Mouse (Mus musculus) kidney, adult 18-20 months (tissue): ENCODE data around the gene Aurkaip1.

ENCODE experiments used
- DNase-seq: peaks from one replicate; pipeline ENCODE4 v3.0.0; 2021

The Aurkaip1 gene

DNA sequence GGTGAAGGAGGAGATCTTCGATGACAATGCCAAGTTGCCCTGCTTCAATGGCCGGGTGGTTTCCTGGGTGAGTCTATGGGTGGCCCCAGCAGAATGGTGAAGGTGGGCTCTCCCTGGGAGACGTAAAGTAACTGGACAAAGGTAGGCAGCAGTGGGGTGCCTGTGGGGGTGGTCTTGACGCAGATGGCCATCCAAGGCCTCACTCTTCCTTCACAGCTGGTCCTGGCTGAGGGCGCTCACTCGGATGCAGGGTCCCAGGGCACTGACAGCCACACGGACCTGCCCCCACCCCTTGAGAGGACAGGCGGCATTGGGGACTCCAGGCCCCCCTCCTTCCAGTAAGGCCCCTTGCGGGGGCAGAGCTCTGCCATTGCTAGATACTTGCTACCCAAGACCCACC is 22.3 kb downstream of the Aurkaip1 start:
- DNase-seq = no peak

DNA sequence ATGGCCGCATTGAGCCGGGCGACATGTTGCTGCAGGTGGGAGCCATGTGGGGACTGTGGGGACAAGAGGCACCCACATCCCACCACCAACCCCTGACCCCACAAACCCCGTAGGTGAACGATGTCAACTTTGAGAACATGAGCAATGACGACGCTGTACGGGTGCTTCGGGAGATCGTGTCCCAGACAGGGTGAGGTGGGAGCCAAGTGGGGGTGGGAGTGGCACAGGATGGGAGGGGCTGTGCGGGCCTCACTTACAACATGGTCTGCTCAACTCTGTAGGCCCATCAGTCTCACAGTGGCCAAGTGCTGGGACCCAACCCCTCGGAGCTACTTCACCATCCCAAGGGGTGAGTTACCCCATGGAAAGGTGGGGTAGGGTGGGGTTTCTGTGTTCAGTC is 23.9 kb downstream of the Aurkaip1 start:
- DNase-seq = no peak

DNA sequence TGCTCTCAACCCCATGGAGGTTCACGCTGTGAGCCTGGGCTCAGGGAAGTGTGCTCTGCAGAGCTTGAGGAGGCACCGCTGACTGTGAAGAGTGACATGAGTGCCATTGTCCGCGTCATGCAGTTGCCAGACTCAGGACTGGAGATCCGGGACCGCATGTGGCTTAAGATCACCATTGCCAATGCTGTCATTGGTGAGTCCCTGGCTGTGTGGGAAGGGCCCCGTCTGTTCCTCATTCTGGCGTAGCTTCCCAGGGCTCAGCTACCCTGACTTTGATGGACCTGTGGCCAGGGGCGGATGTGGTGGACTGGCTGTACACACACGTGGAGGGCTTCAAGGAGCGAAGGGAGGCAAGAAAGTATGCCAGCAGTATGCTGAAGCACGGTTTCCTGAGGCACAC is 25.0 kb downstream of the Aurkaip1 start:
- DNase-seq = no peak

DNA sequence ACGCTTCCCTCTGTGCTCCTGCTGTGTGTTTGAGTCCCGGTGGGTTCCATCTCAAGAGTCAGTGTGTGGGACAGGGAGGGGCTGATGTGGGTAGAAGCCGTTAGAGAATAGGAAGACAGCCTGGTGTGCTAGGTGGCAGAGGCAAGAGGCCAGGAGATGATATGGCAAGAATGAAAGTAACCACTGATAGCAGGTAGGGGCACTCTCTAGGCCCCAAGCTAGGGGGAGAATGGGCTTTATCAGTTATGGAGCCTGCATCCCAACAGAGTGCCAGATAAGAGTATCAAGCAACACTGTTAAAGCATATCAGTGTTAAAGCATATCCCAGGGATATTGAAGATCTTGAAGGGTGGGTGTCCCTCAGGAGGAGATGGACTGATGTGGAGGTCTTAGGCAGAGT is 25.8 kb downstream of the Aurkaip1 start:
- DNase-seq = no peak

DNA sequence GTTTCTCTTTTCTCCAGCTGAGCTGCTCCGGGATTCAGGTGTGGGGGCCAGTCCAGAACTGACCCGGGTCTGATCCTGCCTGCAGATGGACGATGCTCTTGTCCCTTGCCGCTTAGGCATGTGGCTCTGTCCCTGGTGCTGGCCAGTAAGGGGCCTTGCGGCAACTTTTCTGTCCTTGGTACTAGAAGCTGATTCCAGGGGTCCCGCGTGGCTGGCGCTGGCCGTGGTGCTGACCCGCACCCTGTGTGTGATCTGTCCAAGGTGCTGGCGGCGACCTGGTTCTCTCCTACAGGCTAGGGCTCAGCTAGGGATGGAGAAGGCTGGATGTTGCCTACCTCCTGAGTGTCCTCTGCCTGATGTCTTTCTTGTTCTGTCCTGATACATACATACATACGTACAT is 28.2 kb downstream of the Aurkaip1 start:
- no peak for DNase-seq

DNA sequence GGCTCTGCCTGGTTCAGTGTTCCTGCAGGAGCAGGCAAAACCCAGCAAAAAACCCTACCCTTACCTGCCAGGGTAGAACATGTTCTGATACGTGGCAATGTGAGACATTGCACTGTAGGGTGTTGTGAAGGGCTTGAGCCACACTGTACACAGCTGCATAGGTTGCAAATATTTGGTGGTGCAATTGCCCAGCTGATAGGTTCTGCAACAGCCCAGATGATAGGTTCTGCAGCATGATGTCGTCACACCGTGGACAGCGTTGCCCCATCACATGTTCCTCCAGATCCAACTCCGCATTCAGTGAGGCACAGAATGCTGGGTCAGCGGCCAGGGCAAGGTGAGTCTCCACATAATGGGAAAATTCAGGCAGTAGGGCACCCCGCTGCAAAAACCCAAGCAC is 30.7 kb downstream of the Aurkaip1 start:
- DNase-seq = no peak

DNA sequence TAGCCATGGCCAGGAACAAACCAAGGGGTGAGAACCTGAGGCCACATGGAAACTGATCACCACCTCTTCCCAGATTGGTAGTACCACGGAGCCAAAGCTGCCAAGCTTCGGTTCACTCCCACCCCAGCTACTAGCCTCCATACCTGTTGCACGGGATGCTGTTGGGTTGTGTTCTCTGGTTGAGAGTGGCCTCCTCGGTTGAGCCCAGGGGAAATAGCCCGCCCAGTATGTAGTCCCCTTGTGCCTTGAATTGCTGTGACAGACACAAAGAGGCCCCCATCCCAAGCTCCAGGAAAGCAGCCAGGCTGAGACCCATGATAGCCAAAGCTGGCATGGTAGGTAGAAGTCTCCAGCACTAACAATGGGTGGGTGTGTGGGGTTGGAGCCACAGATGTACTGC is 31.9 kb downstream of the Aurkaip1 start, which contains the start of gene Tas1r3:
Tas1r3 (minus strand) TSS at position 362 of the 400 bp plus-strand sequence.
- no peak for DNase-seq

DNA sequence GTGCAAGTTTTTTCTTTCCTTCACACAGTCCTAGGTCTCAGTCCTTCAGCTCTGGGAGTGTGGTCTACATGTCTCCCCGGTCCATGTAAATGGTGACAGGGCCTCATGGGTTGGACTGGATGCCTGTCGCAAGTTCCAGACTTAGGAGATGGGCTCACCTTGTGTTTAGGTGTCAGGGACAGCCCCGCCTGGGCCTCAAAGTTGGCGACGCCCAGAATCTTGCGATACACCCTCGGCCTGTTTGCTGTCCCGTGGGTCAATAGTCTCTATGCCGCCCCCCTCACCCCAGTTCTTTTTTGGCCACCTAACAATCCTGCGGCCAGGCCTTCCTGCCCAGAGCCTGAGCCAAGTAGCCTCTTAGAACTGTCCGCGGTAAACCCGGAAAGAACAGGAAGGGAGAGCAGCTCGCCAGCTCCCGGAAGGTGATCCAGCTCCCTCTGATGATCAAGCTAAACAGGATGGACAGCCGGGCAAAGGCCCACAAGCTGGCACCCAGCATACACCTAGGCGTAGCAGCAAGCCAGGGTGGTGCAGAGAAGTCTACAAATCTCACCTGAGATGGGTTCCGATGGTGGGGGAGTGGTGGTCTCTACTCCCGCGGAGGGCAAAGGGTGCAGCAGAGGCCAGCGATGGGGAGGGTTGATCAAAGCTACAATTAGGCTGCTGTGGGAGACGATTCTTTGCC is 37.7 kb downstream of the Aurkaip1 start:
- peak; percentile 49 for DNase-seq

DNA sequence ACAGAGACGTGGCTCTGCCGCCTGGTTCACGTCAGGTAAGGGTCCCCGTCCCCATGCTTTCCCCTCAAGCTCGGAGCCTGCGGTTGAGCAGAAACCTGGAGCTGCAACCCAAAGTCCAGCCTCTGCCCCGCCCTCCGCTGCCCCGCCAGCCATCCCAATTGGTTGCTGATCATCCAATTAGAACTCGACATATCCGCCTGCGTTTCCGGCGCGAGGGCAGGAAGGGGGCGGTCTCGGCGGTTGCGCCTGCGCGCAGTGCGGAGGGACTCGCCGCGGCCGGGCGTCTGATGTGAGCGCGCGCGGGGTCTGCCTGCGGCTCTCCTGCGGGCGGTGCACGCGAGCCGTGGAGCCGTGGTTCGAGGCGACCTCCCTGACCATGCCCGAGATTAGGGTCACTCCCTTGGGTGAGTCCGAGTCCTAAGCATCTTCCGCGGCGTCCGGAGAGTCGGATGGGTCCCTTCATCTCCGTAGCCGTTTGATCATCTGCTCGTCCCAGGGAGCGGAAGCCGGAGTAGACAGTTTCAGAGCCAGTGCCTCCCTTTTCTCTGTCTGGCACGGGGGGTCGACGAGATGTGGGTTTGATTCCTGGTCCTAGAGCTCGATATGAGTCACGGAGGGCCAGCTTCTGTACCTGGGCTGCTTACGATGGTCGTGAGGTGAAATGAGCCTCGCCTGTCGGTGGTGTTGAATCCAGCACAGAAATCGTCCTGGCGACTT is 38.4 kb downstream of the Aurkaip1 start, which contains the start of the genes Cptp and Ints11:
Cptp (minus strand) TSS at position 124 of the 717 bp plus-strand sequence.
Ints11 (plus strand) TSS at position 230 of the 717 bp plus-strand sequence.
- DNase-seq = peak; percentile 96

DNA sequence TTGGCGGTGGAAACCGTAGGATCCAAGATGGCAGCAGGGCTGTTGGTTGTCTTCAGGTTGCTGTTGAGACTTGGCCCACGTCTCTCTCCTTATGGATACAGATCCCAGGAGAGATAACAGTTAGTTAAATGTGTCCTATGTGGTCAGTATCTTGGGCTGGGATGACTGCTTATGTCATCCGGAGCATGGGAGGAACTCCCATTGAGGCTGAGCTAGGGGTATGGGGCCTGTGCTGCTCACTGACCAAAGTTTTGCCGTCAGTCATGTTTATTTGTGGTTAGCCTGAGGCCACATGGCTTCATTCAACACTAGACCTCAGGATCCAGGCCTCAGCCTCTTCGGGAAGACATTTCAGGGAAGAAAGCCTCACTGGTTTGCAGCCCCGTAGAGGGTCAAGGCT is 40.3 kb downstream of the Aurkaip1 start:
- DNase-seq = no peak
